Mouse (Mus musculus): ENCODE data around the gene Foxn1. TPM values are rescaled to one million over a fixed set of nuclear protein-coding genes. Genes with fewer than 3 reads are reported as not detected.

The Foxn1 gene
- total RNA-seq, 2 experiments from 2014 or later = not detected

GRCm38 (mm10) chr11:78385776-78386175 is 582 bp downstream of the Foxn1 start:
- H3K4me3 ChIP-seq = no peak overlapping the region
- DNase-seq (ENCODE audit: low spot score in 2 of 2) = no peak
- H3K27ac ChIP-seq = no peak overlapping the region
- no peak for TF ChIP-seq CTCF (conservative IDR thresholded peaks at IDR 0.05)

- Histone ChIP-seq H3K27ac (no peak overlapping the region), H3K4me3 (no peak overlapping the region)
- no peak for TF ChIP-seq CTCF (conservative IDR thresholded peaks at IDR 0.05)
- DNase-seq (ENCODE audit: low spot score in 2 of 2) = no peak
Measured at GRCm38 (mm10) chr11:78382701-78383100, 3.7 kb downstream of the Foxn1 start.

DNA sequence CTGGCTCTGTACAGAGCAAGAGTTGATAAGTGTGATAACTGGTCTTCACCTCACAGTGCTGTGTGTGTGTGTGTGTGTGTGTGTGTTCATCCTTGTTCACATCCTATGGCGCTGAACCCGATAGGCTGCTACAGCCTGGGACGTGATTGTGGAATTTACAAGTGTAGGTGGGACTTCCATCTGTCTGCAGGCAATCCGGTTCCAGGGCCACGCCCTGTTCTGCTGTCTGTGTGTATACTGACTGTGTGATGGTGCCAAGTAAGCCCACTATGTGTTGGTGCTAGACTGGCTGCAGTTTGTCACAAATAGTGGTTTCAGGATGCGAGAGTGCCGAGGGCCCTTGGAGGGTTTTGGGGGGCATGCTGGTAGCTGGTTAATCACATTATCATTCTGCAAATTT is 4.1 kb downstream of the Foxn1 start:
- H3K27ac ChIP-seq = no peak overlapping the region
- peak; percentile 39 to 47 for DNase-seq (ENCODE audit: low spot score in 2 of 2)
- TF ChIP-seq CTCF (conservative IDR thresholded peaks at IDR 0.05) = no peak
- H3K4me3 ChIP-seq = no peak overlapping the region

DNA sequence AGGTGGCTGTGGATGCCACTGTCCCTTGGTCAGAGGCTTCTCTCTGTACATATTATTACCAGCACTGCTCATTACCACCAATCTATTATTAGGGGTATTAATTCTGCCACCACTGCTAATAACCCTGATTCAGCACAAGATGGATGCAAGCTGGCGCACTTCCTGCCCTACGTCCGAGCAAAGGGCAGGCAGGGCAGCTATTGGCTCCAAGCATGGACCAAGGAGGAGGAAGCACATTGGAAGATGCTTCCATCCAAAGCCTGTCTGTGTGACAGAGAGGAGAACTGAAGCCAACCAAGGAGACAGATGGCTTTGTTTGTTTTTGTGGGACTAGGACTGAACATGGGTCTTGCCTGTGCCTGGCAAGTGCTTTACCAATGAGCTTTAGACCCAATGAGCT is 5.4 kb downstream of the Foxn1 start:
- DNase-seq (ENCODE audit: low spot score in 2 of 2) = no peak
- TF ChIP-seq CTCF (conservative IDR thresholded peaks at IDR 0.05) = no peak
- H3K4me3 ChIP-seq = no peak overlapping the region
- H3K27ac ChIP-seq = no peak overlapping the region

GRCm38 (mm10) chr11:78380351-78380750 is 6.0 kb downstream of the Foxn1 start:
- no peak for TF ChIP-seq CTCF (conservative IDR thresholded peaks at IDR 0.05)
- Histone ChIP-seq H3K4me3 (no peak overlapping the region), H3K27ac (no peak overlapping the region)

DNA sequence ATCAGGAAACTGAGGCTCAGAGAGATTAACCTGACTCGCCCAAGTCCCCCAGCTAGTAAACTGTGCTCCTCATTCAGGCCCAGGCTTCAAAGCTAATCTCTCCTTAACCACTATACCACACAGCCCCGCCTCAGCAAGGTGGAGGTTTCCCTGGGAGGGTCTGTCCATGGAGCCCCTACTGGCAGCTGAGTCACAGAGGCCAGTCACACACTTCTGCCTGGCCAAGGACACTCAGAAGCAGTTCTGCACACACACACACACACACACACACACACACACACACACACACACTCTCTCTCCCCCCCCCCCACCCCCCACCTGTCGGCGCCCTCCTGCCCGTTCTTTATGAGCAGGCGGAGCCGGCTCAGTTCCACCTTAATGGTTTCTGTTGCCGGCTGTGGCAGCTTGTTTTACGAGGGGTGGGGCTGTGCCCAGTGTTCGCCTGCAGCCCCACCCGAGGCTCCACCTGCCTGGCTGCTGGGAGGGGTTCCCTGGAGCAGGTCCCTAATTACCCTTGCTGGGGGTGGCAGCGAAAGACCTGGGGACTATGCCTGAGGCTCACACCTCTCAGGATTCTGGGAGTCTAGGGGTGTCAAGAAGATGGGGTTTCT is 8.7 kb downstream of the Foxn1 start:
- no peak for DNase-seq (ENCODE audit: low spot score in 2 of 2)
- no peak for TF ChIP-seq CTCF (conservative IDR thresholded peaks at IDR 0.05)
- Histone ChIP-seq H3K4me3 (no peak overlapping the region), H3K27ac (no peak overlapping the region)

More at GRCm38 (mm10) chr11:78380351-78380750, 6.0 kb downstream of the Foxn1 start:
- no peak for DNase-seq (ENCODE audit: low spot score in 2 of 2)

GRCm38 (mm10) chr11:78374147-78374546 is 12.2 kb downstream of the Foxn1 start:
- TF ChIP-seq CTCF (conservative IDR thresholded peaks at IDR 0.05) = no peak
- DNase-seq (ENCODE audit: low spot score in 2 of 2) = no peak
- H3K4me3 ChIP-seq = no peak overlapping the region
- no peak overlapping the region for H3K27ac ChIP-seq

- no peak for TF ChIP-seq CTCF (conservative IDR thresholded peaks at IDR 0.05)
- Histone ChIP-seq H3K4me3 (no peak overlapping the region), H3K27ac (no peak overlapping the region)
- DNase-seq (ENCODE audit: low spot score in 2 of 2) = no peak
Measured at GRCm38 (mm10) chr11:78372610-78373009, 13.7 kb downstream of the Foxn1 start.

DNA sequence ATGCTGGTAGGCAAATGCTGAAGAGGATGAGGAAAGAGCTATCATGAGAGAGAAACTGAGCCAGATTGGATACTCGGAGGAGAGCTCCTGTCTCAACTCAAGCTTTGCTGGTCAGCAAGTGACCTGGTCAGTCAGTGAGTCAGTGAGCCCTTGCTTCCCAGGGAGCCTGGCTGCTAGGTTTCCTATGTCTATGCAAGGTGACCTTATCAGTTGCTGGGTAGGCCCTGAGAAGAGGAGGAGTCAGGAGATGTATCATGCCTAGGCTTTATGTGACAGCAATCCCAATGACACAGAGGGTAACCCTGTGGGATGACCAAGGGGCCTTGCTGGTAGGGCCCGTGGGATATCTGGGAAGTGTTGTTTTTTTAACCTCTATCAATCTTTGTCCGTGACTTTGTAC is 14.2 kb downstream of the Foxn1 start:
- no peak overlapping the region for H3K27ac ChIP-seq
- H3K4me3 ChIP-seq = no peak overlapping the region
- DNase-seq (ENCODE audit: low spot score in 2 of 2) = no peak
- TF ChIP-seq CTCF (conservative IDR thresholded peaks at IDR 0.05) = no peak

DNA sequence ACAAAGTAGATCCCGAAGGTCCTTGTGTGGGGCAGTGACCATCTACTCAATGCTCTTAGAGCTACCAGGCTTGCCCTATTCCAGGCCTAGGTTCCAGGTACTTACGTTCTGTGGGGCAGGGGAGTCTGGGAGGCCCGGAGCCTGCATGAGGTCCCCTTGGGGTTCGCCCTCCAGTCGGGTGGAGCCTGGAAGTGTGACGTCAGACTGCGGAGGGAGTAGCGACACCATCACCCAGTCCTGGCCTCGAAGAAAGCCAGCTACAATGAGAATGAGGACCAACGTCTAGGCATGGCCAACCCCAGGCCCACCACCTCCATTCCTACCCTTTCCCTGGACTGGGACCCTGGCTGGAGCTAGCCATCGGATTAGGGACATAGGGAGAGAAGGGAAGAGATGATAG is 14.6 kb downstream of the Foxn1 start:
- no peak for TF ChIP-seq CTCF (conservative IDR thresholded peaks at IDR 0.05)
- H3K4me3 ChIP-seq = no peak overlapping the region
- no peak for DNase-seq (ENCODE audit: low spot score in 2 of 2)
- no peak overlapping the region for H3K27ac ChIP-seq

- no peak for DNase-seq (ENCODE audit: low spot score in 2 of 2)
Measured at GRCm38 (mm10) chr11:78370389-78370788, 16.0 kb downstream of the Foxn1 start.

DNA sequence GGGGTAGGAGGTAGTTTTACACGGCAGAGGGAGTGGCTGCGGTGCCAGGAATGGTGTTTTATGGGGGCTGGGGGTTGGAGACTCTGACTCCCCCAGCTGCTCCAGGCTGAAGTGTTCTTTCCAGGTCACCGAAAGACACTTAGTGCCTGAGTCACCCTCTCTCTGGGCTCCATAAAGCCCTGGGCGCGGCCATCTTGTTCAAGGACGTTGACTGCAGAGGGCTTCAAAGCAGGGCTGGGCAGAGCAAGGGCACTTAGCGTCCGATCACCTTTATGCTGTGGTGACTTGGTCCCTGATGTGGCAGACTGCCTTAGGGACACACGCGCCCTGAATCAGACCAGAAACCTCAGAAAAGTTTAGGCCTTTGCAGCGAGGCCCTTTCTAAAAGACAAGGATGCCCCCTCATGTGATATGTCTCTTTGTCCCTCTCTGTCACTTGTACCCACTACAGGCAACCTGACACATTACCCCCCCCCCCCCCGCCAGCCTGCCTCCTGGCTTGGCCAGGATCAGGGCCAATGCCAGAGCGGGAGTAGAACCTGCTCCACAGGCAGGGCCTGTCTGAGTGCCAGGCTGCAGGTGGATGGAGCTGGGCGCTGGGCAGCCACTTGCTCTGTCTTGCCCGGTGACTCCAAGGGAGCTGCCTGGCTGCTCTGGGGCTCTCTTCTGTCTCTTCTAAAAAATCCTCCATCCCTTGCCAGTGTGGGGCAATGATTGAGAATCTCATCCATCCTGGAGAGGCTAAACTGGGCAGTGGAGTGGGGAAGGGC is 18.7 kb downstream of the Foxn1 start:
- H3K4me3 ChIP-seq = no peak overlapping the region
- TF ChIP-seq CTCF (conservative IDR thresholded peaks at IDR 0.05) = no peak
- no peak overlapping the region for H3K27ac ChIP-seq
- DNase-seq (ENCODE audit: low spot score in 2 of 2) = no peak

More at GRCm38 (mm10) chr11:78370389-78370788, 16.0 kb downstream of the Foxn1 start:
- TF ChIP-seq CTCF (conservative IDR thresholded peaks at IDR 0.05) = no peak
- Histone ChIP-seq H3K27ac (no peak overlapping the region), H3K4me3 (no peak overlapping the region)

DNA sequence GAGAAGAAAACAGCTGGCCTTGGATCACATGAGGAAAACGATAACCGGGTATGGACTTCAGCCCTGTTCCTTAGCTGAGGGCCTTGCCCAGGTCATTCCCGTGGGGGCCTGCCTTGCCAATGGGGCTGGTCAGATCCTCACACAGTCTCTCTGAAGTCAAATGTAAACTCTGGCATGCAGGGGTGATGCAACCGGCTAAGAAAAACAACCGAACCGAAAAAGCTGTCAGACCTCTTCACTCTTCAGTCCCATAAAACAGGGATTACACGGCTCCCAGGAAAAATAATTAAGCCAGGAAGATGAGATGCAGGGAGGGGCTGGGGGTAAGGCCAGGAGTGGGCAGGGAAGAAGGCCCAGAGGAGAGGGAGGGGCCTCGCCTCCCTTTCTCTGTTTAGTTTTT is 22.3 kb downstream of the Foxn1 start:
- H3K27ac ChIP-seq = no peak overlapping the region
- H3K4me3 ChIP-seq = no peak overlapping the region
- no peak for DNase-seq (ENCODE audit: low spot score in 2 of 2)
- TF ChIP-seq CTCF (conservative IDR thresholded peaks at IDR 0.05) = no peak
